Mouse (Mus musculus) c-Kit-negative CD71-positive TER-119-positive erythroid progenitor cells, embryonic 14.5 days (primary cell): ENCODE measurements at regions not wholly inside any gene's neighbourhood (a gene's known extent, or its start where the extent isn't known, plus 50 kb on each side); places are given as distances from the start of the nearest gene placed in this dataset.

Experiments
- DNase-seq: peaks from one replicate; pipeline ENCODE4 v3.0.0-alpha.2; 2013; ENCODE audit warnings: low read depth, low spot score

GRCm38 (mm10) chr10:99460847-99461445 lies 197.9 kb downstream of the Dusp6 start:
- DNase-seq: no peak

- DNase-seq: no peak
These were observed 198.5 kb downstream of the Dusp6 start for GRCm38 (mm10) chr10:99461446-99461966.

GRCm38 (mm10) chr10:99466695-99467094 lies 203.7 kb downstream of the Dusp6 start:
- no peak for DNase-seq

- DNase-seq: no peak
These were observed 204.3 kb downstream of the Dusp6 start for GRCm38 (mm10) chr10:99467319-99467842.

GRCm38 (mm10) chr10:99468971-99469370 lies 205.9 kb downstream of the Dusp6 start:
- no peak for DNase-seq

- no peak for DNase-seq
These were observed 208.9 kb downstream of the Dusp6 start for GRCm38 (mm10) chr10:99471832-99472497.

- DNase-seq: no peak
These were observed 209.8 kb downstream of the Dusp6 start for GRCm38 (mm10) chr10:99472806-99473205.

- no peak for DNase-seq
These were observed 210.7 kb downstream of the Dusp6 start for GRCm38 (mm10) chr10:99473758-99474157.

- DNase-seq: no peak
These were observed 211.5 kb downstream of the Dusp6 start for GRCm38 (mm10) chr10:99474546-99474945.

- no peak for DNase-seq
These were observed 213.2 kb downstream of the Dusp6 start for GRCm38 (mm10) chr10:99476214-99476613.

GRCm38 (mm10) chr10:99476776-99477175 lies 213.7 kb downstream of the Dusp6 start:
- no peak for DNase-seq

- DNase-seq: no peak
These were observed 217.5 kb downstream of the Dusp6 start for GRCm38 (mm10) chr10:99480573-99480972.

GRCm38 (mm10) chr10:99482009-99482408 lies 219.0 kb downstream of the Dusp6 start:
- no peak for DNase-seq

- DNase-seq: no peak
These were observed 225.4 kb downstream of the Dusp6 start for GRCm38 (mm10) chr10:99488195-99489080.

GRCm38 (mm10) chr10:99511514-99512237 lies 247.8 kb downstream of the Csl start:
- no peak for DNase-seq

- no peak for DNase-seq
These were observed 241.5 kb downstream of the Csl start for GRCm38 (mm10) chr10:99517944-99518343.

GRCm38 (mm10) chr10:99519479-99519878 lies 240.0 kb downstream of the Csl start:
- no peak for DNase-seq

- no peak for DNase-seq
These were observed 235.6 kb downstream of the Csl start for GRCm38 (mm10) chr10:99523817-99524216.

- DNase-seq: no peak
These were observed 234.9 kb downstream of the Csl start for GRCm38 (mm10) chr10:99524273-99525212.

GRCm38 (mm10) chr10:99526148-99526547 lies 233.3 kb downstream of the Csl start:
- no peak for DNase-seq
